Mouse (Mus musculus) G1E-ER4 (cell line): ENCODE results near the gene Myrfl. TPM values are rescaled to one million over a fixed set of nuclear protein-coding genes. Genes with fewer than 3 reads are reported as not detected.

Source experiments
- GATA1 ChIP-seq: IDR thresholded peaks from one replicate; pipeline ENCODE4 v1.8.0; 2012; ENCODE audit warnings: low read length, inconsistent platforms
- polyA plus RNA-seq: library from polyadenylated mRNA; stranded (reverse); fragments of >175 nt; gene quantifications from 2 replicates; pipeline ENCODE4 v1.2.3, GENCODE M21; 2012

The Myrfl gene
- polyA plus RNA-seq: not detected in 2 replicates

DNA sequence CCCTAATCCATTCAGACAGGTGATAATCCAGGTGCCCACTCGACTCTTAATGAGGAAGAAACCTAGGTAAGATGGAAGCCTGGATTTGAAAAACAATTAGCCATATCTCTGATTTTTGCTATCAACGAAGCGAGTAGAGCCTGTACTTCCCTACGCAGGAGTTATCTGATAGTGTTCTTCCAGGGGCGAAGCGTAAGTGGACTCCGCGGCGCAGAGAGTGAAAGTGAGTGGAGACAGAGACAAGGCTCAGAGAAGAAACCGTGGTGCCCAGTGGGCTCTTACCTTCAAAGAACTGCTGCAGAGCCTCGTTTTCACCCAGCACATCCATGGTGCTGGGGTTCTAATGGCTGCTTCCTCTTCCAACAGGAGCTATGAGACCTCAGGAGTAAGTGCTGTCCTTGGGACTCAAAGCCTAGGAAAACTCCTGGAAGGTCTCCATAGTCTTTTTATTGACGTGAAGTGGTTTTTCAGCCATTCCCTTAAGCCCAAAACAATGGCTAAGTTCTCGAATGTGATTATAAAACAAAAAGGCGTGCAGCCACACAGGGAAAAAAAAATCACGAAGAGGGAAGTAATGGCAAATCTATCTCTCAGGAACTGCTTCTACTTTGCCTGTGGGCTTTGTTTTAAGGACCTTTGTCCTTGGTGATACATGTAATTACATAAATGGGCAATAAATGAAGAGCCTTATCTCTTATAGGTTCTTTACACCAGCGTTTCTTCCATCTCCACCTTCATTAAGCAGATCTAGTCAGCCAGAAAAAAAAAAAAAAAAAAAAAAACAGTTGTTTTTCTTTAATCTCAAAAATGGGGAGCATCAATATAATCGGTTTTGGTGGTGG lies at the start of gene Myrfl:
Gene Myrfl, minus strand, starts transcription at position 584 of the 842 bp plus-strand sequence.
- no peak for TF ChIP-seq GATA1

DNA sequence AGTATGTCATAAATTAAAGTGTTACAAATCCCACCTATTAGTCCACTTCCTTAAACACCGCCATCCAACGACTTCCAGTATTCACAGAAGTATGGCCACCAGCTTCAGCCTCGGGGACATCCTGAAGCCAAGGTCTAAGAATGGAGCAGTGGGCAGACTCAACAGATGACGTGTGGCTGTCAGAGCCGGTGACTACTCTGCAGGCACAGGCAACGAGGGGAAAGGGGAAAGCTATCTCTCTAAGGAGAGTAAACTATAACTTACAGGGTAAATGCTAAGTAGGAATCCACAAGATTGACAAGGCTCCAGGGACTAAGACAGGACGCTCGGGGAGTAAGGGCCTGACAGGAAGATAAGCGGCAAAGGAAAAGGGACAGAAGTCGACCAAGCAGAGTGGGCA lies 48.2 kb upstream of the Myrfl start:
- TF ChIP-seq GATA1: no peak

DNA sequence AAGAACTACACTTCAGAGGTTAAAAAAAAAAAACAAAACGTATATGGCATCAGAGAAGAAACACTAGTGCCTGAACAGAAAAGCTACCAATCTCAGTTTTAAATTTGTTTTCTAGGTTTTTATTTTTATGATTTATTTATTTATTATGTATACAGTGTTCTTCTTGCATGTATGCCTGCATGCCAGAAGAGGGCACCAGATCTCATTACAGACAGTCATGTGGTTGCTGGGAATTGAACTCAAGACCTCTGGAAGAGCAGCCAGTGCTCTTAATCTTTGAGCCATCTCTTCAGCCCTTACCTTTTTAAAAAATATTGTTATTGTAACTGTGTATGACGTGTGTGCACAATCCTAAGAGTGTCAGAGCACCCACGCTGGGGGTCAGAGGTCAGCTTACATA lies 47.4 kb upstream of the Myrfl start:
- TF ChIP-seq GATA1: no peak

DNA sequence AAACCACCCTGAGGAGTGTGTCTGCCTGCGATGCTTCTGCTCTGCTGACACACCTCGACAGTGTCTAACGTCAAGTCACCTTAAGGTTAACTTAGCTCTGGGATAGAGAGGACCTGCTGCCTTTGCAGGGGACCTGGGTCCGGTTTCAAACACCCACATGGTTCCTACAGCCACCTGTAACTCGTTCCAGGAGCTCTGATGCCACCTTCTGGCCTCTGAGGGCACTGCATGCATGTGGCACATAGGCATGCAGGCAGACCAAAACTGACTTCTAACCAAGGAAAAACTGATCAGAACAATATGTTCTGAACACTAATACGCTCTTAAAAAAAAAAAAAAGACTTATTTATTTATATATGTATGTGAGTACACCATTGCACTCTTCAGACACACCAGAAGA lies 46.3 kb upstream of the Myrfl start:
- TF ChIP-seq GATA1: no peak

DNA sequence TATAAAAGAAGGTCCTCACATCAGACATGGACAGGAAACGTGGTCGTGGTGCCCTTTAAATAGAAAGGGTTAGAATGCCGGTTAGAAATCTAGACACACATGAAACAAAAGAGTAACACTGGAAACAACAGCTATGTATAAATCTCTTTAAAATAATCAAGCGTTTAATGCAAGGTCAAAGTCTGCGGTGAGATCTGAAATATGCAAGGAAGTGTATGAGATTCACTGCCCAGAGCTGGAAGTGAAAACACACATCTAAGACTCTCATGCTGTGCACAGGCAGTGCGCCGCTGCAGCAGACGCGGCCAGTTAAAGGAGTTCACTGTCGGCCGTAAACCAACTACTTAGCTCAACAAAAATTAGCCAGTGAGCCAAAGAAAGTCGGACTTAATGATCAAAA lies 38.3 kb upstream of the Myrfl start:
- no peak for TF ChIP-seq GATA1

DNA sequence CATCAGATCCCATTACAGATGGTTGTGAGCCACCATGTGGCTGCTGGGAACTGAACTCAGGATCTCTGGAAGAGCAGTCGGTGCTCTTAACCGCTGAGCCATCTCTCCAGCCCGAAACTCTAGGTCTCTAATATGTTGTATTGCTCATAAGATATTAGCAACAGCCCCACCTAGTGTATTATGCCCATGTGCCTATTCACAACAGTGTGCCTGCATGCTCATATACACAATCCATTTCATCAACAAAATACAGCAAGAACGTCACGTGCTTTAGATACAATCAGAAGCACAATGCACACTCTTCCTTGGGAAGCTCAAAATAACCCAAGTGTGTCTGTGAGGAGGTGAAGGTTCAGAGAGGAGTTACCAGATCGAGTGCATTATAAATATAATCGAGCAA lies 37.1 kb upstream of the Myrfl start:
- TF ChIP-seq GATA1: no peak

DNA sequence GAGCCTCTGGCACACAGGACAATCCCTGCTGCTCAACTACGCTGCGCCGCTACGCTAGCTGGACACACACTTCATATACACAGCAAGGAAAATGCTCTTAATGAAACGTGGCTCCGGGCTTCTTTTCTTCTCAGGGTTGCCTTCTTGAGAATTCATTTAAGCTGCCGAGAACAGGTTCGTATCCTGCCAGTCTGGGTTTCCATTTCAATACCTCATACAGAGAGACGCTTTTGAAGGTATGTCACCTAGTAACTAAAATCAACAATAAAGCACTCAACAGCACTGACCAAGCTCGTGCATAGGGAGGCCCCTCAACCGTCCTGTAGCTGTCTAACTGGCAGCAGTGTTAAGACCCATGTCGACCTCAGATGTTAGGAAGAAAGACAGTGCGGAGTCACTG lies 35.7 kb upstream of the Myrfl start:
- TF ChIP-seq GATA1: no peak

DNA sequence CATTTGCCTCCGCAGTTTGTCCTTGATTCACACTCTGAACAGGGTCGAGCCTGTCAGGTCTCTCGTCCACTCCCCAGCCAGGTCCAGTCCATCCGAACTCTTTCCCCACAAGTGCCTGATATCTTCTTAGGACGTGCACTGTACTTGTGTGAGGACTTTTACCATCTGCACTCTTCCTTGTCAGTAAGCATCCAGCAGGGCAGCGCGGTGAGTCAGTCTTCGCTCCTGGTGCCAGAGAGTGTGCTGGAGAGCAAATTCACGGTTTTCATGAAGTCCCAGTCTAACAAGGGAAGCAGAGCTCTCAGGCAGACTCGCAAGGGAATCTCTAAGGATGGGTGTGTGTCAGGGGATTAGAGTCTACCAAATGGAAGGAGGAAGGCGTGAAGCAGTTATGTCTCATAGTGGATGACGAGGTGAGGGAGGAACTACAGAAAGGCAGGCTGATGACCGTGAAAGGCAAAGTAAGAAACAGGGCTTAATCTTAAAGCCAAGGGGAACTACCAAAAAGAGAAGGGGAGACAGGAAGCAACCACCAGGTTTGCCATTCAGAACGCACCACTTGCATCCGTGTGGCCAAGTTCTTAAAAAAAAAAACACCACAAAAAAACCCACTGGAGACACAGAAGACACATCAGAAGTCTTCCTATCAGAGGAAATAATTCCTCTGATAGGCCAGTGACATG lies 34.9 kb upstream of the Myrfl start:
- TF ChIP-seq GATA1: no peak

DNA sequence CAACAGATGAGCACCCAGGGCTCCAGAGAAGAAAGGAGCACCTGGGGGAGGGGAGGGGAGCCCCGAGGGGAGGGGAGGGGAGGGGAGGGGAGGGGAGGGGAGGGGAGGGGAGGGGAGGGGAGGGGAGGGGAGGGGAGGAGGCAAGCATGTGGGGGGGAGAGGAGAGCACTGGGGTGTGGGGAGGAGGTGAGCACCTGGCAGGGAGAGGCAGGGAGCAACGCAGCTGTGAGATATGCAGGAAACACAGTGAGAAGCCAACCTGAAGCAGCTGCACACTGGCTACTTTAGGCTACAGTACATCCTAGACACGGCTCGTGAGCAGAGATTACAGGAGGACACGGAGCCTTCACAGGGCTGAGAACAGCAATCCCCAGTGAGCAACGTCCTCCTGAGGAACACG lies 34.2 kb upstream of the Myrfl start:
- no peak for TF ChIP-seq GATA1

DNA sequence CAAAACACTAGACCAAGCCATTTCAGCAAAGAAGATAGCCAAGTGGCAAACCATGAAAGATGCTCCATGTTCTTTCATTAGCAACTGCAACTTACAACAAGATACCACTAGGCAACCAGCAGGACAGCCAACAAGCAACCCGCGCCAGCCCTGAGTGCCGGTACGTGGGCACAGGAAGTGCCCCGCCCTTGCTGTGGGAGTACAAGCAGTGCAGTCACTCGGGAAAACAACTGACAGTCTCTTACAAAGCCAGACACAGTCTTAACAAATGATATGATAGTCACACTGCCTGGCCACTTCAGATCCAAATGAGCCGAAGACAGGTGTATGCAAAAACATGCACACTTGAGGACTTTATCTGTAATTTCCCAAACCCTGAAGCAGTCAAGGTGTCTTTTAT lies 33.8 kb upstream of the Myrfl start:
- no peak for TF ChIP-seq GATA1

DNA sequence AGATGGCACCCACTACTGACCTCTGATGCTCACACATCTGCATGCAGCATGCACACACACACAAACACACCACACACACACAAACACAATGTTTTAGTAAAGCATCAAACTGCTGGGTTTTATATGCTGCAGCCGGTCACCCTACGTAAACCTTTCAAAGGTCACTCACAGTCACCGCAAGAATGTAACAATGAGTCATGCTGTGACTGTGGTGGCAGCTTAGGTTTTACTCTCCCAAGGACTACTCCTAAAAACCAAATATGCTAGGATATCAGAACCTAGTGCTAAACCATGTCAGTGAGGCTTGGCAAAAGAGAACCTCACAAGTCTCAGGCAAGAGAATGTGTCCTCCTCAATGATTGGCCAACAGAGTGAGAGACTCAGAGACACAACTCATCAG lies 32.1 kb upstream of the Myrfl start:
- no peak for TF ChIP-seq GATA1

DNA sequence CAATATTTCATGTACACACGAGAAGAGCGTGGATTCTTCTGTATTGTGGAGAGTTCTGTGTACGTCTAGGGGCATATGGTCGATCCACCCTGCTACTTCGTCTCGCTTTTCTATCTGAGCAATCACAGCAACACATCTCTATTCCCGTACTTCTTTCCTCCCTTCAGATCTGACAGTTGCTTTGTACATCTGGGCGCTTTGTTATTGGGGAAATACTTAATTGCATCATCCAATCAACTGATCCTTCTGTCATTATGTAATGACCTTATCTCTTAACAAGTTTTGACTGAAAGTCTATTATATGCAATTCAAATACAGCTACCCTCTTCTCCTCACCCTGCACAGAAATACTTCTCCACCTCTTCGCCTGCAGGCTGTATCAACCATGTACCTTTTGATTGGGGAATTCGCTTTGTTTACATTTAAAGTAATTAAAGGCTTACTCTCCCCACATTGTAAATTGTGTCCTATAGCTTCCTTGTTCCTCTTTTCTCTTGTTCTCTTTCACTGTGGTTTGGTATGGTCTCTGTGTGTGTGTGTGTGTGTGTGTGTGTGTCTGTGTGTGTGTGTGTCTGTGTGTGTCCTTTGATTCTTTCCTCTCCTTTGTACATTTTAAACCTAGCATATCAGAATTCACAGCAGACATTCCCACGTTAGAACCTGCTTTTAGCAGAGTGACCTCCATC lies 29.9 kb upstream of the Myrfl start:
- no peak for TF ChIP-seq GATA1

DNA sequence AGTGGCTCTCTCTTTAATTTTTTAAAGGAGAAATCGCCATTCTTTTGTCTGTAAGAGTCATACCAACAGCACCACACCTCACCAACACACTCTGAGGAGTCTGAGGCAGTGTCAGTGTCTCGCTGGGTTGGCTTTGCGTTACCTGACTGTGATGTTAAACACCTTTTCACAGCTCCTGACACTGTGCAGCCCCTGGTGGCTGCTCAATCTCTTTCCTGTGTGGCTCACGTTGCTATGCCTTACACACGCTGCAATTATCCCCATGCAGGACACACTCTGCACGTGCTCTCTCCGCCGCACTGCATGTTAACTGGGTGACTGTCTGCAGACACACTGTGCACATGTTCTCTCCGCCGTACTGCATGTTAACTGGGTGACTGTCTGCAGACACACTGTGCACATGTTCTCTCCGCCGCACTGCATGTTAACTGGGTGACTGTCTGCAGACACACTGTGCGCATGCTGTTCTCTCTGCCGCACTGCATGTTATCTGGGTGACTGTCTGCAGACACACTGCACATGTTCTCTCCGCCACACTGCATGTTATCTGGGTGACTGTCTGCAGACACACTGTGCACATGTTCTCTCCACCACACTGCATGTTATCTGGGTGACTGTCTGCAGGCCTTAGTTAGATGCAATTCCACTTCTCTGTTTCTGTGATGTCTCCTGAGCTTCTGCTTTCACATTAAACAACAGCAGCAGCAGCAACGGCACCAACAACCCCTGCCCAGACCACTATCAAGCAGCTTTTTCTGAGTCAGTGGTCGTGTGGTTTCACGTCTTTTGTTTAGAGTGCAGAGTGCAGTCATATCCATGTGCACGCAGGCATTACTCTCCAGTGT lies 27.2 kb upstream of the Myrfl start:
- TF ChIP-seq GATA1: no peak

DNA sequence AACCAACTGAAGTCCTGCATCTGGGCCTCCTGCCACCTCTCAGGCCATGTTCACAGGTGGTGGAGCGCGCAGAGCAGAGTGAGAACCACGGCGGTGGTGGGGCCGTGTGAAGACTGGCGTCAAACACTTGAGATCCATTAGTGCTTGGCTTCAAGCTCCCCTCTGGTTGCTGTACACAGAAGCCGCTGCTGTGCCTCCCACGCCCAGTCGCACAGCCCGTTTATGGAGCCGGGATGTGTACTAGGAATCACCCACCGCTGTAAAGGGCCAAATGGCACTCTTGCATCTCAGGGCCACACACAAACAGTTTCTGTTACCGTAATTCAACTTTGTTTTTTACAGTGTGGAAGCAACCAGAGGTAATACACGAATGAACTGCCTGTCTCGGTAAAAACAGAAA lies 25.4 kb upstream of the Myrfl start:
- no peak for TF ChIP-seq GATA1

DNA sequence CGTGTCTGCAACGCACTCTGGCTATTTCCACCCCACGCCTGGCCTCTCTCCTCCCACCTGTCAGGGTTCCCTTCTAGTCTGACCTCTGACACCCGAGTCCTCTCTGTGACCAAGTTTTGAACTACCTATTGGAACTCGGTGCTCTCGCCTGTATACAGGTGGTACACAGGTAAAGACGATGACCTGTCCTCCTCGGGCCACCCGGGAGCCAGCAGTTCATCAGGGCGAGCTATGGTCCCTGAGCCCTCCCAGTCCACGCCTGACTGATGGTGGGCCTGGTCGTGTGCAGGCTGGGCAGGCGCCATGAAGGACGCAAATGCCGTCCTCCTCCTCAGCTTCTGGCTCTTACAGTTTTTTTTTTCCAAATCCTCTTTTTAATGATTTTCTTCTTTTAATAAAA lies 24.7 kb upstream of the Myrfl start:
- TF ChIP-seq GATA1: no peak

DNA sequence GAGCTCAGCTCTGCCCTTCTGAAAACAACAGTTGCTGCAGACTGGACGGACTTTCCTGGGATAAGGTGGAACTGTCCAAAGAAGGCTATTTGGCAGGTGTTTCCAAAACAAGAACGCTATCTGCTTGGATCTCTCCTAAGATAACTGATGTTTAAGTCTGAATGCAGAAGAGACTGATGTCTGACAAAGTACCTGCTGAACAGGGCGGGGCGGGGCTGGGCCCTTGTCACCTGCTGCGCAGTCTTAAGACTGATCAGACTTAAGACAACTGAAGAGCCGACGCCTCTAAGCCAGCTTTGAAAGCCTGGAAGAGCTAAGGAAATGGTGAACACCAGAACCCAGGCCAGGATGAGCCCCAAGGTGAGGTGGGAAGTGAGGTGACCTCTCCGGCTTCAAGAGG lies 23.9 kb upstream of the Myrfl start:
- TF ChIP-seq GATA1: no peak
